Mouse (Mus musculus) forebrain, embryonic 16.5 days (tissue): Measurements from ENCODE around the gene Zfp729b. TPM values are rescaled to one million over a fixed set of nuclear protein-coding genes. Genes with fewer than 3 reads are reported as not detected.

ENCODE experiments used
- polyA plus RNA-seq: library from polyadenylated mRNA; unstranded; fragments of >200 nt; fragmentation: Nextera tagmentation; extraction: Ambion mirVana; gene quantifications from 2 replicates; pipeline ENCODE4 v1.2.1, GENCODE M21; 2015

Zfp729b gene
- polyA plus RNA-seq, 1 experiment from 2014 or later = 6.3 TPM

Other genes starting within 250 kb of the Zfp729b start
- gene Gm28044, start 249.2 kb downstream of the Zfp729b start, polyA plus RNA-seq = not detected in 2 replicates
- gene Zfp953, start 249.1 kb downstream of the Zfp729b start, polyA plus RNA-seq = 0.62 and 0.68 TPM in 2 replicates
- gene Gm28041, start 234.0 kb downstream of the Zfp729b start, polyA plus RNA-seq = not detected in 2 replicates
- 0.61 and 0.80 TPM in 2 replicates for gene Zfp456, start 233.9 kb downstream of the Zfp729b start, polyA plus RNA-seq
- gene Zfp429, start 209.9 kb downstream of the Zfp729b start, polyA plus RNA-seq = 4.4 and 5.3 TPM in 2 replicates
- gene Zfp459, start 188.3 kb downstream of the Zfp729b start, polyA plus RNA-seq = 1.3 and 2.0 TPM in 2 replicates
- 9.7 and 11.0 TPM in 2 replicates for gene Zfp874a, start 158.1 kb downstream of the Zfp729b start, polyA plus RNA-seq
- 4.9 and 5.1 TPM in 2 replicates for gene Zfp874b, start 125.4 kb downstream of the Zfp729b start, polyA plus RNA-seq
- 13.9 and 14.8 TPM in 2 replicates for gene Zfp58, start 109.2 kb downstream of the Zfp729b start, polyA plus RNA-seq
- not detected in 2 replicates for gene Gm26965, start 83.6 kb downstream of the Zfp729b start, polyA plus RNA-seq
- gene Zfp87, start 83.5 kb downstream of the Zfp729b start, polyA plus RNA-seq = 42.4 and 45.3 TPM in 2 replicates
- 16.7 and 19.6 TPM in 2 replicates for gene Zfp748, start 55.9 kb downstream of the Zfp729b start, polyA plus RNA-seq
- gene Gm49345, start 28.1 kb upstream of the Zfp729b start, polyA plus RNA-seq = not detected in 2 replicates
- 5.2 TPM in 2 replicates for gene Zfp729a, start 28.1 kb upstream of the Zfp729b start, polyA plus RNA-seq
- 14.8 and 17.2 TPM in 2 replicates for gene Zfp738, start 77.4 kb upstream of the Zfp729b start, polyA plus RNA-seq
- 12.0 and 14.0 TPM in 2 replicates for gene Zfp65, start 119.5 kb upstream of the Zfp729b start, polyA plus RNA-seq
- 8.2 and 9.0 TPM in 2 replicates for gene Zfp85, start 145.5 kb upstream of the Zfp729b start, polyA plus RNA-seq
- gene Zfp493, start 170.0 kb upstream of the Zfp729b start, polyA plus RNA-seq = 3.4 and 3.6 TPM in 2 replicates
- gene Zfp273, start 204.0 kb upstream of the Zfp729b start, polyA plus RNA-seq = 15.1 and 17.0 TPM in 2 replicates
- 3.6 and 4.9 TPM in 2 replicates for gene Gm10037, start 221.4 kb upstream of the Zfp729b start, polyA plus RNA-seq